Mouse (Mus musculus) liver, adult 2 months (tissue): ENCODE data around the gene Tuba4a.

Source experiments
- CTCF ChIP-seq: fragments of 200-500 bp; IDR thresholded peaks from 2 replicates; pipeline ENCODE4 v1.5.1; 2011; ENCODE audit warnings: low read depth, low read length, control low read depth
- POLR2A ChIP-seq: fragments of 200-500 bp; IDR thresholded peaks from 2 replicates; pipeline ENCODE4 v1.6.1; 2011; ENCODE audit warnings: low read length, control low read depth; ENCODE audit not compliant: insufficient read depth; ENCODE audit errors: extremely low read depth

DNA sequence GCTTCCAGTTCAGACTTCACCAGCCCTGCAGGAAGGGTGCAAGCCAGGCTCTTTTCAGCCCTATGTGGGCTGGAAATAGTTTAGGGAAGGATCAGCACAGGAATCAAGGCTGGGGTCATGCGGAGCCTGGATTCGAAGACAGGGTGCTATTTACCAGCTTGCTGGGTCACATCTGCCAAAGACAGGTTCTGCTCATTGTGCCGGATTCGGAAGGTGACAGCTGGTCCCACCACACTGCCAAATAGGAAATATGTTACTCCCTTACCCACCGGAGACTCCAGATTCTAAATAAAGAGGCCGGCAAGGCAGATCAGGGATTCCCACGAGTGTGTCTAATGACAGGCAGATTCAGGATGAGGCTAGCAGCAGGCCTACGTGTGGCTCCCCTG is 35.0 kb upstream of the Tuba4a start:
- TF ChIP-seq CTCF (no peak), POLR2A (no peak)
